Mouse (Mus musculus) limb, embryonic 12.5 days (tissue): ENCODE data around the gene Gm42669. TPM values are rescaled to one million over a fixed set of nuclear protein-coding genes. Genes with fewer than 3 reads are reported as not detected.

Source experiments
- ATAC-seq: fragments of 200-750 bp; cut with Nextera tagmentation; 2 replicates; pipeline ENCODE4 v1.8.0; 2017; ENCODE audit warnings: low read depth, moderate TSS enrichment; ENCODE audit not compliant: insufficient number of reproducible peaks, insufficient read depth, low FRiP score, low TSS enrichment
- H3K27ac ChIP-seq: fragments of 300-500 bp; sonication (generic); 2 replicates; pipeline ENCODE4 v1.5.1; 2016; ENCODE audit warnings: mild to moderate bottlenecking, moderate library complexity
- H3K27me3 ChIP-seq: fragments of 300-500 bp; sonication (generic); 2 replicates; pipeline ENCODE4 v1.6.1; 2016; ENCODE audit warnings: mild to moderate bottlenecking, moderate library complexity
- H3K36me3 ChIP-seq: fragments of 300-500 bp; sonication (generic); 2 replicates; pipeline ENCODE4 v1.6.1; 2016; ENCODE audit warnings: mild to moderate bottlenecking, moderate library complexity
- H3K4me1 ChIP-seq: fragments of 300-500 bp; sonication (generic); replicated peaks from 2 replicates; pipeline ENCODE4 v1.6.1; 2016
- H3K4me2 ChIP-seq: fragments of 300-500 bp; sonication (generic); 2 replicates; pipeline ENCODE4 v1.6.1; 2016; ENCODE audit warnings: mild to moderate bottlenecking, moderate library complexity
- H3K4me3 ChIP-seq: fragments of 300-500 bp; sonication (generic); replicated peaks from 2 replicates; pipeline ENCODE4 v1.5.1; 2016; ENCODE audit warnings: mild to moderate bottlenecking
- H3K9ac ChIP-seq: fragments of 300-500 bp; sonication (generic); replicated peaks from 2 replicates; pipeline ENCODE4 v1.6.1; 2016; ENCODE audit warnings: mild to moderate bottlenecking, moderate library complexity
- H3K9me3 ChIP-seq: fragments of 300-500 bp; sonication (generic); 2 replicates; pipeline ENCODE4 v1.6.1; 2016; ENCODE audit warnings: mild to moderate bottlenecking, moderate library complexity
- WGBS: fragments of 180-500 bp; shearing (Covaris S2); methylation state at CpG from one replicate; pipeline ENCODE4 v1.1.7; 2016; 5-methylcytosine and 5-hydroxymethylcytosine counted together
- polyA plus RNA-seq: library from polyadenylated mRNA; unstranded; fragments of >200 nt; fragmentation: Nextera tagmentation; extraction: Ambion mirVana; gene quantifications from 2 replicates; pipeline ENCODE4 v1.2.1, GENCODE M21; 2016

Gm42669 gene
- polyA plus RNA-seq, 1 experiment from 2014 or later = 0.99 TPM

GRCm38 (mm10) chr5:107597301-107598077 lies 90.1 kb downstream of the Gm42669 start, which contains the start of the genes Rpap2 and Glmn:
Gene Rpap2, plus strand, starts transcription at chr5:107597373.
Gene Glmn, minus strand, starts transcription at chr5:107597888.
- no peaks in the 10 kb centered on the region for H3K9me3 ChIP-seq
- WGBS = 2% methylated on average over 60 of the region's 64 CpGs
- peaks cover 4% of the 10 kb centered on the region; the same call in 1 of the 2 replicates for H3K4me1 ChIP-seq
- H3K36me3 ChIP-seq = peaks cover 21% of the 10 kb centered on the region
- no peaks in the 10 kb centered on the region for H3K27me3 ChIP-seq
- peak within 1 kb of the TSS; percentile 81 for H3K9ac ChIP-seq
- peak within 1 kb of the TSS; percentile 67 for H3K4me2 ChIP-seq
- peak within 1 kb of the TSS; percentile 67 for H3K4me3 ChIP-seq
- peak within 1 kb of the TSS; percentile 89 for H3K27ac ChIP-seq
- peak; percentile 93 for ATAC-seq

GRCm38 (mm10) chr5:107598380-107598779 lies 91.0 kb downstream of the Gm42669 start:
- H3K4me3 ChIP-seq = peak overlapping the region; percentile 67
- H3K36me3 ChIP-seq = peaks cover 21% of the 10 kb centered on the region
- peaks cover 4% of the 10 kb centered on the region; the same call in 1 of the 2 replicates for H3K4me1 ChIP-seq
- H3K27me3 ChIP-seq = no peaks in the 10 kb centered on the region
- ATAC-seq = no peak
- peak overlapping the region; percentile 67 for H3K4me2 ChIP-seq
- H3K9me3 ChIP-seq = no peaks in the 10 kb centered on the region
- H3K9ac ChIP-seq = no peak overlapping the region; the same call in 1 of the 2 replicates
- H3K27ac ChIP-seq = no peak overlapping the region
- WGBS = 22% methylated on average over 4 of the region's 4 CpGs

GRCm38 (mm10) chr5:107611224-107611623 lies 103.8 kb downstream of the Gm42669 start:
- peaks cover 34% of the 10 kb centered on the region for H3K36me3 ChIP-seq
- 4% methylated on average over 2 of the region's 2 CpGs for WGBS
- ATAC-seq = no peak

GRCm38 (mm10) chr5:107617986-107618385 lies 110.6 kb downstream of the Gm42669 start:
- Histone ChIP-seq H3K27me3 (no peaks in the 10 kb centered on the region), H3K9me3 (no peaks in the 10 kb centered on the region), H3K4me2 (no peak overlapping the region), H3K9ac (no peak overlapping the region), H3K4me3 (no peak overlapping the region), H3K36me3 (peaks cover 70% of the 10 kb centered on the region), H3K27ac (no peak overlapping the region), H3K4me1 (no peaks in the 10 kb centered on the region)
- ATAC-seq = no peak
- whole genome bisulfite sequencing = 88% methylated on average over 6 of the region's 6 CpGs

More at GRCm38 (mm10) chr5:107611224-107611623, 103.8 kb downstream of the Gm42669 start:
- Histone ChIP-seq H3K27me3 (no peaks in the 10 kb centered on the region), H3K9ac (no peak overlapping the region), H3K4me3 (no peak overlapping the region), H3K4me1 (no peaks in the 10 kb centered on the region), H3K9me3 (no peaks in the 10 kb centered on the region), H3K27ac (no peak overlapping the region), H3K4me2 (no peak overlapping the region)

GRCm38 (mm10) chr5:107621327-107621726 lies 113.9 kb downstream of the Gm42669 start:
- Histone ChIP-seq H3K4me2 (no peak overlapping the region), H3K4me1 (no peaks in the 10 kb centered on the region), H3K9me3 (no peaks in the 10 kb centered on the region), H3K36me3 (peaks cover 82% of the 10 kb centered on the region), H3K27ac (no peak overlapping the region), H3K9ac (no peak overlapping the region), H3K27me3 (no peaks in the 10 kb centered on the region), H3K4me3 (no peak overlapping the region)
- WGBS = 96% methylated on average over 3 of the region's 3 CpGs
- ATAC-seq = no peak

Other genes with a start within 250 kb of the Gm42669 start
- 17.5 and 20.3 TPM in 2 replicates for gene Tgfbr3, start 218.0 kb upstream of the Gm42669 start, polyA plus RNA-seq
- 2.7 and 3.1 TPM in 2 replicates for gene Brdt, start 176.5 kb upstream of the Gm42669 start, polyA plus RNA-seq
- gene Ephx4, start 104.9 kb upstream of the Gm42669 start, polyA plus RNA-seq = 1.1 and 1.3 TPM in 2 replicates
- gene Lpcat2b, start 76.1 kb upstream of the Gm42669 start, polyA plus RNA-seq = not detected in 2 replicates
- 6.3 and 6.7 TPM in 2 replicates for gene Btbd8, start 69.6 kb upstream of the Gm42669 start, polyA plus RNA-seq
- 0.13 and 0.14 TPM in 2 replicates for gene 1700028K03Rik, start 27.1 kb downstream of the Gm42669 start, polyA plus RNA-seq
- 19.8 and 22.7 TPM in 2 replicates for gene Rpap2, start 89.8 kb downstream of the Gm42669 start, polyA plus RNA-seq
- 50.2 and 52.9 TPM in 2 replicates for gene Glmn, start 90.3 kb downstream of the Gm42669 start, polyA plus RNA-seq
- gene Gfi1, start 218.4 kb downstream of the Gm42669 start, polyA plus RNA-seq = not detected in 2 replicates